Mouse (Mus musculus): ENCODE results near the gene Selenon.
A peak's percentile ranks its signal among the peaks of the same experiment; 100 is the strongest.

Gene Selenon

DNA sequence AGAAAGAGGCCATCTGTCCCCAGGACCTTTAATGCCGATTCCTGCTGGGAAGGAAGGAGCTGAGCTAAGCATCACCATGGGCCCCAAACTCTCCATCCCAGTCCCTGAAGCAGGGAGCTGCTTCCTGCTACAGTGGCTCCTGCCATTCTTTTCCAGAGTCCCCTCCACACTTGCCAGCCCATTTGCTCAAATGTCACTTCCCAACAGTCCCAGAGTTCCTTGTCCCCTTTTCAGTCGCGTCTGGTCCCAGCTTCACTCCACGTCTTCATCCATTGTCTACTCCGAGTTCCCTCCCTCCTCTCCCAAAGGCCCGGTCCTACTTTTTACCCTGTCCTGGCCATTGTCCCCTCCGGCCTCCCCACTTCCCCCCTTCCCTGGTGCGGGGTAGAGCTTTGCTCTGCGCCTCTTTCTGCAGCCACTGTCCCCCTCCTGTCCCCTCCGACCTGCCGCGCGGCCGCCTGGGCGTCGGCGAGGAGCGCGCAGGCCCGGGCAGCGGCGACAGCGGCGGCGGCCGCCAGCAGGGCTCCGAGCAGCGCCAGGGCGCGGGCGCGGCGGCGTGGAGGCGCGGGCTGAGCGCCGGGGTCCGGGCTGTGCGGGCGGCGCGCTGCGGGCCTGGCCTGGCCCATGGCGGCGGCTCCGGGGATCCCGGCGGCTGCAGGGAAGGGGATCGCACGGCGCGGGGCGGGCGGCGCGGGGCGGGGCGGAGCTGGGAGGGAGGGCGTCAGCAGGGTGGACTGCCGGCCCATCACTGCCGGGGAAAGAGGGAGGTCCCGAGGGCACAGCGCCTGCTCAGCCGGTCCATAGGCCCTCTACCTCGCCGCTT lies at the start of gene Selenon:
TSS of gene Selenon (minus strand) at position 673 of the 823 bp plus-strand sequence.
- peak; percentile 80 for DNase-seq (ENCODE audit: low spot score)

DNA sequence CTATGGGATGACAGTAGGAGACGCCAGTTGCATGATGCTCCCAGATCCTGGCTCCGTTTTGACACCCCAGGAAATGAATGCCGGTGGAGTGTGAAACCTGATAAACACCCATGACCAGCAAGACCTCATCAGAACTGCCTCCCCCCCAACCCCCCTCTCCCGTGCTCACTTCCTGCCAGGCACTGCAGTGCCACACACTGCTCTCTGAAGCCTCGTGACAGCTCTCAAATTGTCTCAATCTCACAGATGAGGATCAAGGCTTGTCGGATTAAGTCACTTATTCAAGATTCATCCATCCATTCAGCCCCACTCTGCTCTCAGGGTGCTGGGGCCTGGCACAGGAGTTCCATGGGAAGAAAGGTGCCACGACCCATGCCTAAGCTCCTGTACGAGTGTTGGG lies 49.4 kb upstream of the Selenon start:
- no peak for DNase-seq (ENCODE audit: low spot score)

GRCm38 (mm10) chr4:134600777-134601176 lies 48.8 kb upstream of the Selenon start:
- no peak for DNase-seq (ENCODE audit: low spot score)

- DNase-seq (ENCODE audit: low spot score), result no peak
These were observed 48.1 kb upstream of the Selenon start for GRCm38 (mm10) chr4:134600060-134600459.

DNA sequence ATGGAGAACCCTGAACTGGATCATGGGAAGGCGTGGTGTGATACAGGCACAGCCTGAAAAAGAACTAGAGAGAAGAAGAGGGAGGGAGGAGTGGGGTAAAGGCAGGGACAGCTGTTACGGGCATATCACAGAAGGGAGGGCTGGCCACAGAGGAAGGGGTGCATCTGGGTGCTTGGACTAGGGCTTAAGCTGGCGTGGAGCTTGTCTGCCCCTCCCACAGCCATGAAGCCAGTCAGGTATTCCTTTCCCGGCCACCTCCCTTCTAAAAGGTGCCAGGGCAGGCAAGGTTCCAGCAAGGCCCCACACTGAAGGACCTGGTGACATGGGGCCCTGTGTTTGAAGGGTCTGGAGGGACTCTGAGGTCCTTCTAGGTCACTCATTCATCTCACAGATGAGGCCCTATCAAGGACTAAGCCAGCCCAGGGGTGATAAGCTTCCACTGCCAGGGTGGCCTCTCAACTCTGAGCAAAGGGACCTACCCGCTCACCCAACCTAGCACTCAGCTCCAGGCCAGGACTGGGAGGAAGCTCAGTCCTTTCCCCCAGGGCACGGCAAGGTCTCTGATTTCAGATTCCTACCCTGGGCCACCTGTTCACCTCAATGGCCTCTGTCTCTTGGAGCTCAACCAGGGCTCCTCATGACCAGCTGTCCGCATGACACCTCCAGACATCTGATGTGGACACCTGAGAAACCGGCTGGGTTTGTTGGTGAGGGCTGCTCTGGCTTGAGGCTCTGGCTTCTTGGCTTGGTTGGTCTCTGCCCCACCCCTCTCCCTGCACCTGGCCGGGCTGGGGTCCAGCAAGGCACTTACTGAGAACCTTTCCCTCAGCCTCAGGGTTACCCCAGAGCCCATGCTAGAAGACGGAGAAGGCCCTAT lies 45.1 kb upstream of the Selenon start:
- DNase-seq (ENCODE audit: low spot score), result no peak

DNA sequence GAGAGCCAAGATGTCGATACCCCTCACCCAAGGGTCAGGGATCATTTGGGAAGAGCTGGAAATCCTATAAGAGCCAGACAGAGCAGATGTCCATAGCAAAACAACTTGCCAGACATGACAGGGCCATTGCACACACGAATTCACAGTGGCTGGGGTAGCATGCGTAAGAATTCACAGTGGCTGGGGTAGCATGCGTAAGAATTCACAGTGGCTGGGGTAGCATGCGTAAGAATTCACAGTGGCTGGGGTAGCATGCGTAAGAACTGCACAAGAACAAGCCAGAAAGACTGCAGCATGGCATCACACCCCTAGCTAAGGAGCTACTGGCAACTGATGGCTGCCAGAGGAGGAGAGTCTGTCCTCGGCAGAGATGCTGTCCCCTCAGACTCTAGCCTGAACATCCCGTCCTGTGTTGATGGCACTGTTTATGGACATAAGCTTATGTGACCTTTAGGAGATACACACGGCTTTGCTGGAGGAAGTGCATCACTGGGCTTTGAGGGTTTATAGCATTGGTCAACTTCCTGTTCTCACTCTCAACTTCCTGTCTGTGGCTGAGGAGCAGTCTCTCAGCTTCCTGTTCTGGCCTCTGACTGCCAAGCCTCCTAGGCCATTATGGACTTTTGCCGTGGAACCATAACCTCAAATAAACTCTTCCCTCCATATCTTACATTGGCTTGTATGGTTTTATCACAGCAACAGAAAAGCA lies 42.9 kb upstream of the Selenon start:
- DNase-seq (ENCODE audit: low spot score), result no peak

DNA sequence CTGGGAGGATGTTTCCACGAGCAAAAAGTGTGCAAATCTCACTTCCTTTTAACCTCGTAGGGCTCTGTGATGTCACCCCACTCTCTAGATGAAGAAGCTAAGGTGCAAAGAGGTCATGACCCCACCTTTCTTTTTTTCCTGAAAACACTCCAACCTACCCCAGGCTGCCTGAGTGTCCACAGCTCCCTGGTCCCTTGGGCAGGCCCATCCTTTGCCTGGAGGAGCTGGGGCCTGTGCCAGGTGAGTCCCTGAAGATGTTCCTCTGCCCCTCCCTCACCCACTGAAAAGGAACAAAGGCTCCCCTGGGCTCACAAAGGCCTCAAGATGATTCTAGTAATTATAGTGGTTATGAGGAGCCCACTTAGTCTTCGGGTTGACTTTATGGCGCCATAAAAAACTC lies 40.5 kb upstream of the Selenon start:
- DNase-seq (ENCODE audit: low spot score), result no peak

DNA sequence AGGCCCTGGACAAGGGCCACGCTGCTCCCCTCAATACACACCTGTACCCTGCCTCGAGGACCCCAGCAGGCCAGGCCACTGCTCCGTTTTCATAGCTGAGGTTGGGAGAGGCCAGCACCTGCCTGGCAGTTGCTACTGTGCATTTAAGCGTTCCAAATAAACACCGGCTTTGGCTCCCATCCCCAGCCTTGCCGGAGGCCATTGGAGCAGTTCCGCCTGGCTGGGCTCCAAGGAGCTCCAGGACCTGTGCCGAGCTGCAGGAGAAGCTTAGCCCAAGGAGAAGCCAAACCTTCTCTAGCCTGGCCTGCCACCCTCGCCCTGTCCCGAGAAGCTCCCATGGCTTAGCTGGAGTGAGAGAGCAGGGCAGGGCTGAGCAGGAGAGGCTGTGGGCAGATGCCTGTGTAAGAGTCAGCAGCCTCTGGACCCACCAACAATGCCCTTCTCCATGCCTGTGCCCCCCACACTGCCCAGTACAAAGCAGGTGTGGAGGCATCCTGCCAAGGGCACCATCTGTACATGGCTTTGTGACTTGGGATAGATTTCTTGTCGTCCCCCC lies 39.6 kb upstream of the Selenon start:
- peak; percentile 84 for DNase-seq (ENCODE audit: low spot score)

GRCm38 (mm10) chr4:134590227-134590926 lies 38.4 kb upstream of the Selenon start:
- no peak for DNase-seq (ENCODE audit: low spot score)

GRCm38 (mm10) chr4:134589786-134590185 lies 37.8 kb upstream of the Selenon start:
- DNase-seq (ENCODE audit: low spot score), result no peak

DNA sequence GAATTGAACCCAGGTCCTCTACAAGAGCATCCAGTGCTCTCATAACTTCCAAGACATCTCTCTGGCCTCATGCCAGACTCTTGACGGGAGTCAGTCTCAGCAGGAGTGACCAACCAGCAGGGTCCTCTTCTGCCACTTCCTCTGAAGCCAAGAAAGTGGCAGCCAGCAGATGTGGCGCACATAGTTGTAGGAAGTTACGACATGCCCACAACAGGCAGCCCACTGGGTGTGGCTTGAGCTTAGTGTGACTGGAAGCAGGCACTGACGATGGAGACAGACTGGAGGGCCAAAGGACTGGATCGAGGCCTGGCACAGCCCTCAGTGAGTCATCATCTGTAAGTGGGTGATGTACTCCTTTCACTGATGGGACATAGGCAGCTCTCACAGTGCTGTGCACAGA lies 37.0 kb upstream of the Selenon start:
- no peak for DNase-seq (ENCODE audit: low spot score)

GRCm38 (mm10) chr4:134588287-134588686 lies 36.3 kb upstream of the Selenon start:
- DNase-seq (ENCODE audit: low spot score), result no peak

- DNase-seq (ENCODE audit: low spot score), result peak; percentile 49
These were observed 35.8 kb upstream of the Selenon start for GRCm38 (mm10) chr4:134587636-134588197.

DNA sequence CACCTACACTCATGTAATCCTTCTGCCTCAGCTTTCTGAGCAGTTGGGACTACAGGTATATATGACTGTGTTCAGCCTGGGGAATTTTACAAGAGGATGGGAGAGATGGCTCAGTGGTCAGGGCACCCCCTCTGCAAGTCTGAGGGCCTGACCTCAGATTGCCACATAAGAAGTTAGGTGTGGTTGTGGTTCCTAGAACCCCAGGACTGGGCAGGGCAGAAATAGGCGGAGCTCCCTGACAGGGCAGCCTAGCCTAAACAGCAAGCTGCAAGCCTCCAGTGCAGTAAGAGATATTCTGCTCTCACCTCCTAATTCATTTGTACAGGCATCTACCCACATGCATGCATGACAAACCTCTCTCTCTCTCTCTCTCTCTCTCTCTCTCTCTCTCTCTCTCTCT lies 34.7 kb upstream of the Selenon start:
- DNase-seq (ENCODE audit: low spot score), result no peak

GRCm38 (mm10) chr4:134586126-134586525 lies 34.2 kb upstream of the Selenon start:
- DNase-seq (ENCODE audit: low spot score), result no peak

DNA sequence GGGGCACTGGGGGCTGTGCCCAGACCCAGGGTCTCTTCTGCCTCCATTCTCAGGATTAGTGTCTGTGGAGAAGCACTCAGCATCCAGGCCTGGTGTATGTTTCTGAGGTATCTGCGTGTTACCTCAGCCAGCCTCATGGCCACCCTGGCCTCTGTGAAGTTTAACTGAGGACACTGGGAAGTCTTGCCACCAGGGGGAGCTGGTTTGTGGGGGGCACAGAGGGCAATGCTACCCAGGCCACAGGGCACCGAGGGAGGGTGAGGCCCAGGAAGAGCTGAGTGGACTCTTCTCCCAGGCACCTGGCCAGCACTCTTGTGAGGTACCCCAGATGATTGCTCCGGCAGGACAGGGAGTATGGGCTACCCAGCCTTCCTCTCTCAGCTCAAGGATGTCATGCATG lies 31.5 kb upstream of the Selenon start:
- DNase-seq (ENCODE audit: low spot score), result no peak

DNA sequence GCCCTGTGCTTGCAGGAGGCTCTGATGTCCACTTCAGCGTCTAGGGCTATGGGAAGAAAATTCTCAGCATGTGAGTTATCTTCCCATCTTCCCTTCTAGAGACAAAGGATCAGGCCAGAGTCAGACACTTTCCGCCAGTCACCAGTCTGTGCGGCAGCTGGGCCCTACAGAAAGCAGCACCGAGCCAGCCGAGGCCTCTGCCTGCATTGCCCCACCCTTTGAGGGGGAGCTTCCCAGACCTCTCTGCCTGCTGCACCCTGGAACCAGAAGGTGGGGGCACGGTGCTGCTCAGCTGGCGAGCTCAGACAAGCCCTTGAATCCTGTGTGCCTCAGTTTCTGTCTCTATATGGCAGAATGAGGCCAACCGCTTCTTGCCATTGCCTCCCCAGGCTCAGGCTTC lies 29.4 kb upstream of the Selenon start:
- DNase-seq (ENCODE audit: low spot score), result no peak

DNA sequence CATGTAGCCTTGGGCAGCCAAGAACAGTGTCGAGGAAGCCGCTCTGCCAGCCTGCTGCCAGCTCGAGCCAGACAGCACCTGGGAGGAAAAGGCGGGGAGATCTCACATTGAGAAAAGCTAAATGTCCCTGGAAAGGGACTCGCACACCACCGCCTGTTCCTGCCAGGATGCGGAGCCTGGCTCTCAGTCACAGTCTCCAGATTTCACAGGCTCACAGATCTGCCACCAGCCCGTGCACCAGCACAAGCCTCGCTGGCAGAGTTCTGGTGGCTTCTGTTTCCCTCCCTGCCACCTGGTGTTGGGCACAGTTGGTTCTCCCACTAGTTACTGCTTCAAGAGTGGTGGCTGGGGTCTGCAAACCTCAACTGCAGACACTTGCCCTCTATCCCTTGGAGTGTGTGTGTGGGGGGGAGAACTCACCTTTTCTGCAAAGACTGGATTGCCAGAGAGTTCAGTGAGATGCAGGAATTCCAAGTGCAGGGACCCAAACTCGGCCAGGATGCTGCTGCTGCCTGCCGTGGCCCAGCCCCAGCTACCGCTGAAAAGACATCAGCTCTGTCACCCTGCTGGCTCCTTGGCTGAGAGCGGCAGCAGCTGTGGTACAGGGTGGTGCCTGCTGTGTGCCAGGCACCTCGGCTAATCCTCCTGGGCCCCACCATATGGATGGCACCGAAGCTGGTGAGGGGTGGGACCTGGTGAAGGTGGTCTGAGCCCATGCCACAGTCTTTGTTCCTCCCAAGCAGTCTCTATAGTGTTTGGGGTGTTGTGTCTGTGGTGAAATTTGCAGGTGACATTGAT lies 28.6 kb upstream of the Selenon start:
- DNase-seq (ENCODE audit: low spot score), result no peak

DNA sequence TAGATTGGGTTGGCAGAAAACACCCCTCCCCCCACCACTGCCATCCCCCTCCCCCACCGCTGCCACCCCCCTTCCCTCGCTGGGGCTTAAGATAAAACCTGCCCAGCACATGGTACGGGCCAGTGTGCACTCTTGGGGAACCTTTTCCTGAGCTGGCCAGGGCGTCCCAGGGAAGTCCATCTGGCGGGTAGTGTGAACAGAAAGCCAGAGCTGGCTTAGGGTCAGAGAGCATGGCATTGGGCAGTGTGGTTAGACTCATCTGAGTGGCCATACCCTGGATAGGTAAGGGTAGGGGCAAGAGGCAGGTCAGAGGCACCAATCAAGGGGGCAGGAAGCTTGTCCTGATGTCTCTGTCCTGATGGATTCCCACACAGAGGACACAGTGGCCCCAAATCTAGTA lies 27.7 kb upstream of the Selenon start:
- no peak for DNase-seq (ENCODE audit: low spot score)

GRCm38 (mm10) chr4:134579212-134579611 lies 27.2 kb upstream of the Selenon start:
- no peak for DNase-seq (ENCODE audit: low spot score)
